Mouse (Mus musculus) small intestine, adult 2 months (tissue): Measurements from ENCODE around the gene Mcur1. TPM values are rescaled to one million over a fixed set of nuclear protein-coding genes. Genes with fewer than 3 reads are reported as not detected.

Experiments
- H3K27ac ChIP-seq: fragments of 200-500 bp; 2 replicates; pipeline ENCODE4 v1.5.1; 2012; ENCODE audit warnings: low read depth, low read length, control low read depth, inconsistent platforms; ENCODE audit not compliant: insufficient read depth
- H3K27me3 ChIP-seq: fragments of 200-500 bp; 2 replicates; pipeline ENCODE4 v1.6.1; 2012; ENCODE audit warnings: mild to moderate bottlenecking, moderate library complexity, low read length, inconsistent platforms; ENCODE audit not compliant: control insufficient read depth, insufficient read depth
- H3K36me3 ChIP-seq: fragments of 200-500 bp; 2 replicates; pipeline ENCODE4 v1.6.1; 2012; ENCODE audit warnings: mild to moderate bottlenecking, low read length, control low read depth, inconsistent platforms; ENCODE audit not compliant: control insufficient read depth, insufficient read depth
- H3K4me1 ChIP-seq: fragments of 200-500 bp; 2 replicates; pipeline ENCODE4 v1.6.1; 2012; ENCODE audit warnings: low read length, inconsistent platforms, mixed read lengths; ENCODE audit not compliant: control insufficient read depth, insufficient read depth, insufficient read length
- H3K4me3 ChIP-seq: fragments of 200-500 bp; 2 replicates; pipeline ENCODE4 v1.5.1; 2012; ENCODE audit warnings: low read depth, mild to moderate bottlenecking, control low read depth, inconsistent platforms, low read length, moderate library complexity
- CTCF ChIP-seq: fragments of 200-500 bp; IDR thresholded peaks from 2 replicates; pipeline ENCODE4 v1.5.1; 2012; ENCODE audit warnings: low read depth, mild to moderate bottlenecking, control low read depth, inconsistent platforms, low read length, moderate library complexity, mixed read lengths; ENCODE audit not compliant: insufficient replicate concordance, insufficient read length; ENCODE audit errors: extremely low read depth
- POLR2A ChIP-seq: fragments of 200-500 bp; IDR thresholded peaks from 2 replicates; pipeline ENCODE4 v1.6.1; 2012; ENCODE audit warnings: low read depth, mild to moderate bottlenecking, control low read depth, inconsistent platforms, low read length, moderate library complexity
- WGBS: fragments of 180-500 bp; shearing (Covaris S2); methylation state at CpG from one replicate; pipeline ENCODE4 v1.1.7; 2018; 5-methylcytosine and 5-hydroxymethylcytosine counted together
- polyA plus RNA-seq: library from polyadenylated mRNA; depleted of rRNA; stranded (reverse); fragments of >200 nt; gene quantifications from 2 replicates; pipeline ENCODE4 v1.2.3, GENCODE M21; 2012

Mcur1 gene
- polyA plus RNA-seq, 1 experiment: 42.0 TPM

DNA sequence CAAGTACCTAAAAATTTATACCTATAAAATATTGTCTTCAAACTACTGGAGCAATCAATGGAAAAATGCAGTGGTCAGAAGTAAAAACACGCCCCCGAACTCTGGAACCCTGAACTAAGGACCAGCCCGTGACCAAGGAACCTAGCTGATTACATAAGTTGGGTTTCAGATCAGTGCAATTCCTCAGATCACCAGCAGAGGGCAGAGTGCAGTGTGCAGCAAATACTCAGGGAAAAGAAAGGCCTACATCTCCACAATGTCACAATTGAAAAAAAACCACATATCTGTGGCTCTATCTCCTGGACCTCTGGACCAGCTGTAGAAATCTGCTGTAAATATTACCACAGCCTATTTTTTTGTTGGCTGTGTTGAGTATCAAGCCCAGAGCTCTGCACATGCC is 13.1 kb downstream of the Mcur1 start:
- H3K27ac ChIP-seq: no peak overlapping the region
- no peak for TF ChIP-seq POLR2A
- peak; percentile 47; the same call in 1 of the 2 replicates for TF ChIP-seq CTCF
- H3K4me1 ChIP-seq: peaks cover 9% of the 10 kb centered on the region
- 13% methylated on average over 3 of the region's 3 CpGs for WGBS
- peaks cover 50% of the 10 kb centered on the region for H3K36me3 ChIP-seq
- no peak overlapping the region for H3K4me3 ChIP-seq
- no peaks in the 10 kb centered on the region for H3K27me3 ChIP-seq

DNA sequence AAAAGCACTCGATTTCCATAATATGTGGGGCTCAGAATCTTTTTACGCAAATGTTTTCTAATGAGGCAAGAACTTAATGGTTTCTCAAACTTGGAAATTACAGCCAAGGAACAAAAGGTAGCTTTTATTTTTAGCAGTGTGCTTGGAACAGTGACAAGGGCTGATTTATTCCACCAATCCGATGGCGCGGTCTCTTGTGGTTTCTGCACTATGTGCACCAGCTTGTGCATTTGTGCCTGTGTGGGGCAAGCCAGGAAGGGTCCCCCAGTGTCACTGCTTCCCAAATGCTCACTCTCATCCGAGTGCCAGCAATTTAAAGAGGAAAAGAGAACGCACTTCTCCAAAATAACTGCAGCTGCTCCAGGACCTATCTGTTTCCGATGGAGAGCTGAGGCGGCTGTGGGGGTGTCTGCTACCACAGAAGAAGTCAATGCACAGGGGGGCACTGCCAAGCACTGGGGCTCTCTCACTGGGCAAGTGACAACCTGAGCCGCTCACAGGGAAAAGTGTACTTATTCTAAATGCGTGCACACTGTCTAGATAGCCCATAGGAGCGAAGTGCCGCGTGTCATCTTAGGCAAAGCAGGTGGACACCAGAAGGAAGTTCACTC is 19.7 kb downstream of the Mcur1 start:
- peaks cover 20% of the 10 kb centered on the region for H3K36me3 ChIP-seq
- H3K27ac ChIP-seq: no peak overlapping the region
- H3K4me1 ChIP-seq: peaks cover 8% of the 10 kb centered on the region
- 87% methylated on average over 14 of the region's 14 CpGs for WGBS
- H3K4me3 ChIP-seq: no peak overlapping the region
- no peaks in the 10 kb centered on the region for H3K27me3 ChIP-seq
- TF ChIP-seq POLR2A (no peak), CTCF (no peak)

DNA sequence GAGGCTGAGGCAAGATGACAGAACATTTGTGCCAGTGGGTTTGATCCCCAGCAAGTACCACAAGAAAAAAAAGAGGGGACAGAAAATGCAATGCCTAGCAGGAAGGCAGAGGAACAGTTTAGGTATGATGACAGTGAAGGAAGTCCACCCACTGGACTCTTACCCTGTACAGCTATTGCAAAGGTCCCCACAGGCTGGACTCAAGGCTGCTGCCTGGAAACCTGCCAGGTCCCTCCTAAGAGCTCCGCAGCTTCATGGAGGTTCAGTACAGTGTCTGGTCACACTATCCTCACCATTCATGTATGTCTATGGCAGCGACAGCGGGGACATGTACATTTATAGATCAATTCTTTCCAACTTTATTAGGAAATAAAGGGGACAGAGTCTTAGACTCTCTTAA is 20.6 kb downstream of the Mcur1 start:
- TF ChIP-seq POLR2A (no peak), CTCF (no peak)
- peaks cover 12% of the 10 kb centered on the region for H3K4me1 ChIP-seq
- WGBS: 77% methylated on average over 3 of the region's 3 CpGs
- no peak overlapping the region for H3K4me3 ChIP-seq
- H3K27me3 ChIP-seq: no peaks in the 10 kb centered on the region
- H3K27ac ChIP-seq: no peak overlapping the region
- peaks cover 15% of the 10 kb centered on the region for H3K36me3 ChIP-seq

DNA sequence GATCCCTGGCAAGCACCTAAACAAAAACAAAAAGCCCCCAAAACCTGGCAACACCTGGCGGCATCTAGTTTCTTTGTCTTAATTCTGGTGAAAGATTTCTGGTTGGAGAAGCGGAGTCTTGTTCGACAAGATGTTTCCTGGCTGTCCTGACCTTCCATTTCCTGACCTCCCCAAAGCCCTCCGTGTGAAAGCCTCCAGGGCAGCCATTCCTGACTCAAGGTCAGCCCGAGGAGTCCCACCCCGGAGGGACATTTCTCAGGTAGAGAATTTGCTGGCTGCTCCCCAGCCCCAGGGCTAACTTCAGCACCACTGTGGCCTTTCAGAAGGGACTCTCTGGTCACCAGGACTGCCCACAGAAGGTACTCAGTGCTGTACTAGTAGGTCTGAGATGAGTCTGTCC is 22.1 kb downstream of the Mcur1 start:
- H3K4me3 ChIP-seq: no peak overlapping the region
- H3K27me3 ChIP-seq: no peaks in the 10 kb centered on the region
- H3K36me3 ChIP-seq: peaks cover 9% of the 10 kb centered on the region
- WGBS: 64% methylated on average over 6 of the region's 6 CpGs
- H3K27ac ChIP-seq: no peak overlapping the region
- TF ChIP-seq CTCF (no peak), POLR2A (no peak)
- H3K4me1 ChIP-seq: peaks cover 12% of the 10 kb centered on the region

DNA sequence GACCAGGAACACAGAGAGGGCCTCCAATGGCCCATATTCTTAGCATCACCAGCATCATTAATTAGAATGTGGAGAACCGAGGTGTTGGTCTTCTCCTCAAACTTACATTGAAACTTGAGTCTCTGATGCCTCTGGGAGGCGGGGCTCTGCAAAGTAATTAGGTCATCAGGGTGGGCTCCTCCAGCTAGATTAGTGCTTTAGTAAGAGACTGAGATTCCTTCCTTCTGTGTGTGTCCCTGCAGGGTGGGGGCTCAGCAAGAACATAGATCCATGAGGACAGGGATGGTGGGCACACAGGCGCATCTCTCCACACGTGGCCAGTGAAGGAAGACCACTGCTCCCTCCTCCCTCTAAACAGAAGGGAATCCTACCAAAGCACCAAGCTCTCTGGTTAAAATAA is 26.0 kb downstream of the Mcur1 start:
- Histone ChIP-seq H3K4me1 (peaks cover 10% of the 10 kb centered on the region), H3K27ac (no peak overlapping the region), H3K4me3 (no peak overlapping the region), H3K27me3 (no peaks in the 10 kb centered on the region), H3K36me3 (no peaks in the 10 kb centered on the region)
- whole genome bisulfite sequencing: 82% methylated on average over 4 of the region's 4 CpGs
- no peak for TF ChIP-seq CTCF
- no peak for TF ChIP-seq POLR2A

DNA sequence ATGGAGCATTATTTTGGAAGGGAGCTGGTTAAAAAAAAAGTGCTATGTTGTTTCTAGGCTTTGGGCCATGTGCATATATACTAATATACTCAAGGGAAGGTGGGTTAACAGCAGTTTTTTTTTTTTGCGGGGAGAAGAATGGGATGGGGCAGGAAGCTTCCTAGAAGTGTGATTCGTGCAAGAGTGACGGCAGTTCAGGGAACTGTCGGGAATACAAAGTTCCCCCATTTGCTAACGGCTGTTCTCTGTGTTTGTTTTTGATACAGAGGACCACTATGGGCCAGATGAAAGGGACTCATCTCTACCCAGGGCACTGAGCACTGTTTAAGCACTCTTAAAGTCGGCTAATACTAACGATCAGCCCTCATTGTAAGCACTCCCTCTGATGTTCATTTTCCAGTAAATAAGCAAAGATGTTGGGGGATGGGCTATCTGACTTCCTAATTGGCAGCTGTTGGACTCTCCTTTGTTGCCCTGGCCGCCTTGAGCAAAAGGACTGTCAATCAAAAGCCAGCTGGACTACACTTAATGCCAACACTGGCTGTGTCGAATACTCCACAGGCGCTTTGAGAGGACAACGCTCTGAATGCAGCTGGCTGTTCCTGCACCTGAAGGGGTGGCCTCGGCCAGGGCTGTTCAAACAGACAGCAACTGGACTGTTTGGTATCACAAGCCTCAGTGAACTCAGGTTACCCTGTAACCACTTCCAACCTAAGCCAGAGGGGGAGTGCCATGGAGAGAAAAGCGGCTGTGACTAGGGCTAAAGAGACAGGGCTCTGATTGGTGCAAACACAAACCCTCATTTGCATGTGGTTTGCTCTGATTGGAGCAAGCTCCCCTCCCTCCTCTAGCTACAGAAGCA is 28.9 kb downstream of the Mcur1 start:
- no peak for TF ChIP-seq CTCF
- no peak for TF ChIP-seq POLR2A
- 10% methylated on average over 13 of the region's 13 CpGs for WGBS

DNA sequence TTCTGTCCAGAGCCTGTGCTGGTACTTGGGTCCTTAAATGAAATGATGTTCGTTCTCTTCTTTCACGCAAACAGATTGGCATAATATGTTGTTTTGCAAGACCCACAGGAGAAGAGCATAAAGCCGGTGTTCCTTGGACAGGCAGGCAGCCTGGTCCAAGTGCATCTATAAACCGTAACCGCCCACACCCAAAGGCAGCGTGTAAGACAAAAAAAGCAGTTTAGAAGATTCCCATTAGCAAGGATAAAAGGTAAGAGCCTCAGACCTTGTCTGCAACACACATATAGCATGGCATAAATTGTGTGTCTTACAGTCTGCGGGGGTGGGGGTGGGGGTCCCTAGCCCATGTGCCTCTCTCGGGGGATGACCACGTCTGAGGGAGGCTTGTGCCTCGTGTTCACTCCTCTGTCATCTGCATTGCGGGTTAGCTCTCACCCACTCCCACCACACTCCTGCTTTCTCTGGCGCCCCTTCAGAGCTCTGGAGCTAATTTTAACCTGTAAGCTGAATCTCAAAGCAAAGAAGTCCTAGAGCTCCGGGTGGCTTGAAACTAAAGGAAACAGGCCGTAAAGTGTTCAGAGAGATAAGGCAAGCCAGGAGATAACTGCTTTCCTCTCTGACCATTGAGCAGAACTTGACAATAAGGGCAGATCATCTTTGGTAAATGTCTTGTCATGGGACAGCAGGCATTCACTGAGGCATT is 29.7 kb downstream of the Mcur1 start:
- Histone ChIP-seq H3K4me3 (no peak overlapping the region), H3K27ac (no peak overlapping the region), H3K4me1 (peaks cover 4% of the 10 kb centered on the region; the same call in 1 of the 2 replicates), H3K36me3 (no peaks in the 10 kb centered on the region), H3K27me3 (no peaks in the 10 kb centered on the region)
- WGBS: 72% methylated on average over 14 of the region's 14 CpGs
- TF ChIP-seq CTCF (no peak), POLR2A (no peak)

More for the DNA sequence above, 28.9 kb downstream of the Mcur1 start:
- H3K27me3 ChIP-seq: no peaks in the 10 kb centered on the region
- H3K4me3 ChIP-seq: no peak overlapping the region
- H3K36me3 ChIP-seq: no peaks in the 10 kb centered on the region
- H3K27ac ChIP-seq: no peak overlapping the region
- H3K4me1 ChIP-seq: peaks cover 6% of the 10 kb centered on the region; the same call in 1 of the 2 replicates
